Mouse (Mus musculus) heart, embryonic 11.5 days (tissue): ENCODE results near the gene Ugt1a9. TPM values are rescaled to one million over a fixed set of nuclear protein-coding genes. Genes with fewer than 3 reads are reported as not detected.
"Not testable (repeated sequence)": the region's sequence is repeated elsewhere in the genome, so short reads cannot be mapped to it uniquely, and the experiment has no call there.

ENCODE experiments used
- ATAC-seq: fragments of 200-750 bp; cut with Nextera tagmentation; replicated peaks from 2 replicates; pipeline ENCODE4 v1.8.0; 2017; ENCODE audit warnings: moderate library complexity; ENCODE audit not compliant: insufficient number of reproducible peaks, low FRiP score, low TSS enrichment
- H3K27ac ChIP-seq: fragments of 300-500 bp; sonication (generic); 2 replicates; pipeline ENCODE4 v1.5.1; 2014; ENCODE audit warnings: mild to moderate bottlenecking, low read depth, low read length
- H3K27me3 ChIP-seq: fragments of 300-500 bp; sonication (generic); 2 replicates; pipeline ENCODE4 v1.6.1; 2014; ENCODE audit warnings: mild to moderate bottlenecking, low read length, mixed read lengths; ENCODE audit not compliant: control insufficient read depth, insufficient read depth
- H3K36me3 ChIP-seq: fragments of 300-500 bp; sonication (generic); 2 replicates; pipeline ENCODE4 v1.6.1; 2014; ENCODE audit warnings: mild to moderate bottlenecking, low read length, moderate library complexity, mixed read lengths; ENCODE audit not compliant: control insufficient read depth, insufficient read depth
- H3K4me1 ChIP-seq: fragments of 300-500 bp; sonication (generic); 2 replicates; pipeline ENCODE4 v1.6.1; 2014; ENCODE audit warnings: low read length; ENCODE audit not compliant: control insufficient read depth, insufficient read depth
- H3K4me2 ChIP-seq: fragments of 300-500 bp; sonication (generic); 2 replicates; pipeline ENCODE4 v1.6.1; 2014; ENCODE audit warnings: mild to moderate bottlenecking, moderate library complexity
- H3K4me3 ChIP-seq: fragments of 300-500 bp; sonication (generic); 2 replicates; pipeline ENCODE4 v1.5.1; 2014; ENCODE audit warnings: low read depth, low read length
- H3K9ac ChIP-seq: fragments of 300-500 bp; sonication (generic); 2 replicates; pipeline ENCODE4 v1.6.1; 2014; ENCODE audit warnings: mild to moderate bottlenecking, low read depth, low read length, moderate library complexity
- H3K9me3 ChIP-seq: fragments of 300-500 bp; sonication (generic); replicated peaks from 2 replicates; pipeline ENCODE4 v1.6.1; 2016; ENCODE audit warnings: low read length; ENCODE audit not compliant: control insufficient read depth
- WGBS: fragments of 180-500 bp; shearing (Covaris S2); extraction: QIAGEN DNeasy Blood & Tissue Kit; methylation state at CpG from one replicate; pipeline ENCODE4 v1.1.7; 2014; ENCODE audit not compliant: insufficient replicate concordance; 5-methylcytosine and 5-hydroxymethylcytosine counted together
- polyA plus RNA-seq: library from polyadenylated mRNA; unstranded; fragments of >200 nt; fragmentation: Nextera tagmentation; extraction: Ambion mirVana; gene quantifications from 2 replicates; pipeline ENCODE4 v1.2.1, GENCODE M21; 2014

Ugt1a9 gene
- polyA plus RNA-seq, 1 experiment from 2014 or later, result not detected

- H3K36me3 ChIP-seq, H3K4me2 ChIP-seq, H3K27me3 ChIP-seq, H3K4me1 ChIP-seq, ATAC-seq, H3K27ac ChIP-seq, H3K4me3 ChIP-seq, H3K9me3 ChIP-seq, H3K9ac ChIP-seq: not testable (repeated sequence)
- 47% methylated on average over 3 of the region's 3 CpGs for WGBS
Measured at GRCm38 (mm10) chr1:88103019-88103418, 32.4 kb downstream of the Ugt1a9 start, which contains the start of gene Ugt1a6b. TSS of gene Ugt1a6b (plus strand) at chr1:88103252.

- H3K4me3 ChIP-seq, H3K36me3 ChIP-seq, H3K4me2 ChIP-seq, H3K4me1 ChIP-seq, H3K9ac ChIP-seq, H3K9me3 ChIP-seq, ATAC-seq, H3K27ac ChIP-seq, H3K27me3 ChIP-seq: not testable (repeated sequence)
- 81% methylated on average over 4 of the region's 5 CpGs for WGBS
Measured at GRCm38 (mm10) chr1:88103697-88104468, 33.3 kb downstream of the Ugt1a9 start.

DNA sequence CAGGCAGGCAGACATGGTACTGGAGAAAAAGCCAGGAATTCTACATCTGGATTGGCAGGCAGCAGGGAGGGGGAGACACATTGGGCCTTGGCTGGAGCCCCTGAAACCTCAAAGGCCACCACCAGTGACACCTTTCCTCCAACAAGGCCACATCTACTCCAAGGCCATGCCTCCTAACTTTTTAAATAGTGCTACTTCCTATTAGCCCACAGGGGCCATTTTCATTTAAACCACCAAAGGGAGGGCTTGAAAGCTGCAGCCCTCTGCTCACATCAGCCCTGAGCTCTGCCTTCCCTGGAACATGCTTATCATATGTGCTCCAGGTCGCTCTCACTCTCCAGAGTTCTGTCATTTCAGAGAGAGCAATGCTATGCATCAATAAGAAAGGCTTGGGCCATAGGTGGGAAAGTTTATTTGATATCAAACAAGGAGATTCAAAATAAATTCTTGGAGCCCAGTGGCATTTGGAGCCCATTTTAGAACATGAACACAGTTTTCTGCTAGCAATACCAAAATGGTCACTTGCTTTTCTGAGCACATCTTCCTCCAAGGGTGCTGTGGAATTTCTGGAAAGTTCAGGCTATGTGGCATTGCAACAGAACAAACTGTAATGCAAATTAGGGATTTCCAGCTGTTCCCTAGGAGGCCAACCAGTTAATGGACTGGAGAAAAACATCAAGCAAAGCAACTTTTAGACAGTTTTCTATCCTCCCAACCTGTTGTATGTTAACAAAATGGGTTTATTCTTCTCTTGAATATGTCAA lies 34.2 kb downstream of the Ugt1a9 start:
- no peak for ATAC-seq
- Histone ChIP-seq H3K9me3 (no peaks in the 10 kb centered on the region), H3K27ac (no peak overlapping the region), H3K4me3 (no peak overlapping the region), H3K4me2 (no peak overlapping the region), H3K36me3 (no peaks in the 10 kb centered on the region), H3K27me3 (no peaks in the 10 kb centered on the region), H3K9ac (no peak overlapping the region), H3K4me1 (no peaks in the 10 kb centered on the region)
- 63% methylated on average over 1 of the region's 1 CpGs for WGBS

DNA sequence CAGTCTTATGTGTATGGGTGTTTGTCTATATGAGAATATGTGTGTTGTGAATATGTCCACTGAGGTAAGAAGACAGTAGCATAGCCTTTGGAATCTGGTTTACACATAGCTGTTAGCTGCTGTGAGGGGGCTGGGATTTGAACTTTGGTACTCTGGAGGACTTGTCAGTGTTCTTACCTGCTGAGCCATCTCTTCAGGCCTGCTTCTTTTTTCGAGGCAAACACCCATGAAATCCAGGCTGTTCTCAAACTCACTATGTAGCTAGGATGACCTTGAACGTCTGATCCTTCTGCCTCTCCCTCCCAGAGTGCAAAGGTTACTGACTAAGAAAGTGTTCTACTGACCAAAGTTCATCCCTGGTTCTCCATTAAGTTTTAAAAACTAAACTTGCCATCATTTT lies 35.1 kb downstream of the Ugt1a9 start:
- 49% methylated on average over 2 of the region's 2 CpGs for WGBS
- no peaks in the 10 kb centered on the region for H3K27me3 ChIP-seq
- no peaks in the 10 kb centered on the region for H3K4me1 ChIP-seq
- no peak for ATAC-seq
- no peaks in the 10 kb centered on the region for H3K9me3 ChIP-seq
- no peak overlapping the region for H3K9ac ChIP-seq
- H3K4me3 ChIP-seq, result no peak overlapping the region
- H3K27ac ChIP-seq, result no peak overlapping the region
- H3K4me2 ChIP-seq, result no peak overlapping the region
- no peaks in the 10 kb centered on the region for H3K36me3 ChIP-seq

DNA sequence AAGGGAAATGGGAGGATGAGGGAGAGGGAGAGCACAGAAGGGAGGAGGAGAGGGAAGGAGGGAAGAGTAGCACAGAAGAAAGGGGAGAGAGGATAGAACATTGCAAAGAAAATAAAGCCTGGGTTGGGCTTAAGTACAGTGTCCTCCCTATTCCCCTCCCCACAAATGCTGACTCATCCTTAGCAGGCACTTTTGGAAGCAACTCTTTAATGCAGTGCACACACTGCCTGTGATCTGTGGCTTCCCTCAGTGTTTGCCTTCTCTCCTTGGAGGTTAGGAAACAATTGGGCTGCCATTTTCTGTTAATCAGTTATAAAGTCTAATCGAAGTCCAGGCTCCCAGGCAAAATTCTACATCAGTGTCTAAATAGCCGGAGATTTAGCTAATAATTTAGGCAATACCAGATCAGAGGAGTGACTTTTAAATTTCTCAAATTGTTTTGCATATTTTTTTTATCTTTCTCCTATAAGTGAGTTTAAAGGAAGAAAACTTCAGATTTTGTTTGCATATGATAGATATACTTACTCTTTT lies 38.5 kb downstream of the Ugt1a9 start:
- peak; percentile 77; the same call in 1 of the 2 replicates for ATAC-seq

DNA sequence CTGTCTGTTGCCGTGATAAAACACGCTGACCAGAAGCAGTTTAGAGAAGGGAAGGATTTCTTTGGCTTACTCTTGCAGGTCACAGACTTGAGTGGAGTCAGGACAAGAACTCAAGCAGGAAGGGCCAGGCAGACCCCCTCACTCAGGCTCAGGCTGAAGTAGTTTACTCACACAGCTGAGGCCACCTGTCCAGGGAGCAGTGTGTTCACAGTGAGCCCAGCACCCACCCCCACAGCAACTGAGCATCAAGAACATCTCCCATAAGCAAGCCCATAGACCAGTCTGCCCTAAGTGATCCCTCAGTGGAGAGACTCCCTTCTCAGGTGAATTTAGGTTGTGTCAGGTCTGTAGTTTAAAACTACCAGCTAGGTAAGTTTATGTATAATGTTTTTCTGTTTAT lies 39.0 kb downstream of the Ugt1a9 start:
- H3K4me2 ChIP-seq, ATAC-seq, H3K9ac ChIP-seq, H3K9me3 ChIP-seq, H3K36me3 ChIP-seq, H3K27me3 ChIP-seq, H3K4me3 ChIP-seq, H3K27ac ChIP-seq, H3K4me1 ChIP-seq: not testable (repeated sequence)
- WGBS, result 71% methylated on average over 2 of the region's 2 CpGs

More for the DNA sequence above, 38.5 kb downstream of the Ugt1a9 start:
- not testable (repeated sequence) for H3K9me3 ChIP-seq, H3K36me3 ChIP-seq, H3K4me1 ChIP-seq, H3K9ac ChIP-seq, H3K4me3 ChIP-seq, H3K27me3 ChIP-seq, H3K4me2 ChIP-seq, H3K27ac ChIP-seq
- 76% methylated on average over 2 of the region's 2 CpGs for WGBS

DNA sequence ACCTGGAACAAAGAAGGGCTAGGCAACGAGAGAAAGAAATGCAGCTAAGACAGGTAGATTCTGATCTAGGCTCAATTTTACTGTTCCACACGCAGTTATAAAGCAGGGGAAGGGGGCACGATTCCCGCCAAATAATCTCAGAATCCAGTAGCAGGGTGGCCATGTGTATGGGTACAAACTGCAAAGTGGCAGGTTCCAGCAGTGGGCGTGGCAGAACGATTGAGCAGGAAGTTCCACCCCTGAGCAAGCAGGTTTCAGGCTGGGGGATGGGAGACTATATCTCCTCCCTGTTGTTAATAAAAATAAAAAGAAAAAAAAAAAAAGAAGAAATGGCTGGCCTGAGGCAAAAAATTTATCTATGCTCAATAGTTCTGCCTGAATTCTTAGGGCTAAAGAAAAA lies 42.2 kb downstream of the Ugt1a9 start:
- not testable (repeated sequence) for H3K4me2 ChIP-seq, ATAC-seq, H3K36me3 ChIP-seq, H3K9me3 ChIP-seq, H3K27me3 ChIP-seq, H3K9ac ChIP-seq, H3K27ac ChIP-seq, H3K4me1 ChIP-seq, H3K4me3 ChIP-seq
- 89% methylated on average over 6 of the region's 6 CpGs for WGBS

GRCm38 (mm10) chr1:88120550-88120949 lies 50.0 kb downstream of the Ugt1a9 start:
- not testable (repeated sequence) for H3K27me3 ChIP-seq, H3K4me3 ChIP-seq, ATAC-seq, H3K27ac ChIP-seq, H3K9ac ChIP-seq, H3K36me3 ChIP-seq, H3K4me1 ChIP-seq, H3K4me2 ChIP-seq, H3K9me3 ChIP-seq
- 6% methylated on average over 4 of the region's 4 CpGs for WGBS
